Mouse (Mus musculus): ENCODE results near the gene Tef. TPM values are rescaled to one million over a fixed set of nuclear protein-coding genes. Genes with fewer than 3 reads are reported as not detected.

The Tef gene
- polyA plus RNA-seq, 1 experiment from 2014 or later: 32.4 TPM

GRCm38 (mm10) chr15:81845033-81845625 is 42.9 kb downstream of the Tef start:
- ATAC-seq (ENCODE audit: low FRiP score, low read depth): no peak
- Histone ChIP-seq H3K27me3 (no peaks in the 10 kb centered on the region), H3K36me3 (peaks cover 22% of the 10 kb centered on the region), H3K4me3 (no peak overlapping the region), H3K4me2 (replicated peaks) (no peak overlapping the region), H3K9me3 (no peaks in the 10 kb centered on the region), H3K4me1 (peaks cover 4% of the 10 kb centered on the region; the same call in 1 of the 2 replicates), H3K9ac (replicated peaks) (no peak overlapping the region), H3K27ac (replicated peaks) (no peak overlapping the region)
- WGBS: 73% methylated on average over 5 of the region's 5 CpGs

GRCm38 (mm10) chr15:81845724-81846123 is 43.5 kb downstream of the Tef start:
- ATAC-seq (ENCODE audit: low FRiP score, low read depth): no peak

GRCm38 (mm10) chr15:81846755-81847154 is 44.5 kb downstream of the Tef start:
- H3K4me3 ChIP-seq: no peak overlapping the region
- peaks cover 4% of the 10 kb centered on the region; the same call in 1 of the 2 replicates for H3K4me1 ChIP-seq
- peaks cover 39% of the 10 kb centered on the region for H3K36me3 ChIP-seq
- H3K4me2 ChIP-seq (replicated peaks): no peak overlapping the region
- H3K9me3 ChIP-seq: no peaks in the 10 kb centered on the region
- H3K27ac ChIP-seq (replicated peaks): no peak overlapping the region
- H3K27me3 ChIP-seq: no peaks in the 10 kb centered on the region
- no peak overlapping the region for H3K9ac ChIP-seq (replicated peaks)
- 92% methylated on average over 9 of the region's 9 CpGs for WGBS
- ATAC-seq (ENCODE audit: low FRiP score, low read depth): no peak

More at GRCm38 (mm10) chr15:81845724-81846123, 43.5 kb downstream of the Tef start:
- WGBS: 44% methylated on average over 4 of the region's 4 CpGs
- Histone ChIP-seq H3K9me3 (no peaks in the 10 kb centered on the region), H3K4me2 (replicated peaks) (no peak overlapping the region), H3K27me3 (no peaks in the 10 kb centered on the region), H3K4me1 (peaks cover 4% of the 10 kb centered on the region; the same call in 1 of the 2 replicates), H3K36me3 (peaks cover 28% of the 10 kb centered on the region), H3K4me3 (no peak overlapping the region), H3K9ac (replicated peaks) (no peak overlapping the region), H3K27ac (replicated peaks) (peak overlapping the region; percentile 35; the same call in 1 of the 2 replicates)

GRCm38 (mm10) chr15:81847161-81847560 is 44.9 kb downstream of the Tef start:
- 88% methylated on average over 4 of the region's 4 CpGs for WGBS
- H3K9me3 ChIP-seq: no peaks in the 10 kb centered on the region
- ATAC-seq (ENCODE audit: low FRiP score, low read depth): no peak

GRCm38 (mm10) chr15:81847861-81848260 is 45.6 kb downstream of the Tef start:
- ATAC-seq (ENCODE audit: low FRiP score, low read depth): no peak
- 93% methylated on average over 5 of the region's 5 CpGs for WGBS

More at GRCm38 (mm10) chr15:81847161-81847560, 44.9 kb downstream of the Tef start:
- H3K4me2 ChIP-seq (replicated peaks): no peak overlapping the region
- peaks cover 4% of the 10 kb centered on the region; the same call in 1 of the 2 replicates for H3K4me1 ChIP-seq
- H3K36me3 ChIP-seq: peaks cover 41% of the 10 kb centered on the region
- H3K27ac ChIP-seq (replicated peaks): no peak overlapping the region
- H3K4me3 ChIP-seq: no peak overlapping the region
- H3K9ac ChIP-seq (replicated peaks): no peak overlapping the region
- no peaks in the 10 kb centered on the region for H3K27me3 ChIP-seq

GRCm38 (mm10) chr15:81848301-81848700 is 46.1 kb downstream of the Tef start:
- WGBS: 43% methylated on average over 7 of the region's 7 CpGs
- no peak overlapping the region for H3K4me3 ChIP-seq
- no peak overlapping the region for H3K4me2 ChIP-seq (replicated peaks)
- H3K27me3 ChIP-seq: no peaks in the 10 kb centered on the region
- no peak for ATAC-seq (ENCODE audit: low FRiP score, low read depth)
- no peaks in the 10 kb centered on the region for H3K9me3 ChIP-seq
- peaks cover 4% of the 10 kb centered on the region; the same call in 1 of the 2 replicates for H3K4me1 ChIP-seq
- no peak overlapping the region for H3K27ac ChIP-seq (replicated peaks)
- H3K9ac ChIP-seq (replicated peaks): no peak overlapping the region
- H3K36me3 ChIP-seq: peaks cover 50% of the 10 kb centered on the region

More at GRCm38 (mm10) chr15:81847861-81848260, 45.6 kb downstream of the Tef start:
- Histone ChIP-seq H3K36me3 (peaks cover 48% of the 10 kb centered on the region), H3K4me3 (no peak overlapping the region), H3K27ac (replicated peaks) (no peak overlapping the region), H3K9me3 (no peaks in the 10 kb centered on the region), H3K4me2 (replicated peaks) (no peak overlapping the region), H3K27me3 (no peaks in the 10 kb centered on the region), H3K9ac (replicated peaks) (no peak overlapping the region), H3K4me1 (peaks cover 4% of the 10 kb centered on the region; the same call in 1 of the 2 replicates)

GRCm38 (mm10) chr15:81849104-81849503 is 46.9 kb downstream of the Tef start:
- Histone ChIP-seq H3K9me3 (no peaks in the 10 kb centered on the region), H3K4me1 (peaks cover 4% of the 10 kb centered on the region; the same call in 1 of the 2 replicates), H3K4me2 (replicated peaks) (no peak overlapping the region), H3K4me3 (no peak overlapping the region), H3K27me3 (no peaks in the 10 kb centered on the region), H3K36me3 (peaks cover 56% of the 10 kb centered on the region), H3K9ac (replicated peaks) (no peak overlapping the region), H3K27ac (replicated peaks) (no peak overlapping the region)
- WGBS: 89% methylated on average over 9 of the region's 9 CpGs
- ATAC-seq (ENCODE audit: low FRiP score, low read depth): no peak

- Histone ChIP-seq H3K9ac (replicated peaks) (no peak overlapping the region), H3K4me1 (peaks cover 9% of the 10 kb centered on the region), H3K4me3 (no peak overlapping the region), H3K9me3 (no peaks in the 10 kb centered on the region), H3K4me2 (replicated peaks) (no peak overlapping the region), H3K27me3 (no peaks in the 10 kb centered on the region), H3K27ac (replicated peaks) (no peak overlapping the region), H3K36me3 (peaks cover 54% of the 10 kb centered on the region)
- ATAC-seq (ENCODE audit: low FRiP score, low read depth): no peak
- 93% methylated on average over 14 of the region's 14 CpGs for WGBS
Measured at GRCm38 (mm10) chr15:81850718-81851117, 48.5 kb downstream of the Tef start.

- Histone ChIP-seq H3K4me3 (no peak overlapping the region), H3K27me3 (no peaks in the 10 kb centered on the region), H3K4me2 (replicated peaks) (no peak overlapping the region), H3K4me1 (peaks cover 9% of the 10 kb centered on the region; the same call in 1 of the 2 replicates), H3K9me3 (no peaks in the 10 kb centered on the region), H3K27ac (replicated peaks) (no peak overlapping the region), H3K36me3 (peaks cover 53% of the 10 kb centered on the region), H3K9ac (replicated peaks) (no peak overlapping the region)
- no peak for ATAC-seq (ENCODE audit: low FRiP score, low read depth)
- 96% methylated on average over 15 of the region's 15 CpGs for WGBS
Measured at GRCm38 (mm10) chr15:81851375-81851774, 49.2 kb downstream of the Tef start.

- H3K36me3 ChIP-seq: peaks cover 52% of the 10 kb centered on the region
- H3K27me3 ChIP-seq: no peaks in the 10 kb centered on the region
- ATAC-seq (ENCODE audit: low FRiP score, low read depth): no peak
- H3K9ac ChIP-seq (replicated peaks): no peak overlapping the region
- no peak overlapping the region for H3K27ac ChIP-seq (replicated peaks)
- peaks cover 16% of the 10 kb centered on the region for H3K4me1 ChIP-seq
- no peak overlapping the region for H3K4me3 ChIP-seq
- 93% methylated on average over 9 of the region's 9 CpGs for WGBS
- no peak overlapping the region for H3K4me2 ChIP-seq (replicated peaks)
- no peaks in the 10 kb centered on the region for H3K9me3 ChIP-seq
Measured at GRCm38 (mm10) chr15:81852411-81853000, 50.3 kb downstream of the Tef start.

GRCm38 (mm10) chr15:81853081-81853480 is 50.9 kb downstream of the Tef start:
- ATAC-seq (ENCODE audit: low FRiP score, low read depth): no peak
- Histone ChIP-seq H3K36me3 (peaks cover 47% of the 10 kb centered on the region), H3K27ac (replicated peaks) (no peak overlapping the region), H3K4me1 (peaks cover 16% of the 10 kb centered on the region), H3K9me3 (no peaks in the 10 kb centered on the region), H3K4me2 (replicated peaks) (no peak overlapping the region), H3K27me3 (no peaks in the 10 kb centered on the region), H3K4me3 (no peak overlapping the region), H3K9ac (replicated peaks) (no peak overlapping the region)
- WGBS: 93% methylated on average over 7 of the region's 7 CpGs

GRCm38 (mm10) chr15:81856030-81856790 is 54.0 kb downstream of the Tef start:
- Histone ChIP-seq H3K27me3 (no peaks in the 10 kb centered on the region), H3K4me3 (peak overlapping the region; percentile 91), H3K4me1 (peaks cover 26% of the 10 kb centered on the region), H3K4me2 (replicated peaks) (peak overlapping the region; percentile 96), H3K27ac (replicated peaks) (peak overlapping the region; percentile 85), H3K9ac (replicated peaks) (peak overlapping the region; percentile 86), H3K9me3 (no peaks in the 10 kb centered on the region), H3K36me3 (peaks cover 22% of the 10 kb centered on the region)
- peak; percentile 92 for ATAC-seq (ENCODE audit: low FRiP score, low read depth)
- WGBS: 0% methylated on average over 28 of the region's 28 CpGs
